Mouse (Mus musculus) erythroblast, embryonic 14.5 days (primary cell): ENCODE measurements around the gene Sept1. TPM values are rescaled to one million over a fixed set of nuclear protein-coding genes. Genes with fewer than 3 reads are reported as not detected.

ENCODE experiments used
- H3K27me3 ChIP-seq: 2 replicates; pipeline ENCODE4 v1.6.1; 2012; ENCODE audit warnings: inconsistent platforms; ENCODE audit not compliant: control insufficient read depth
- H3K36me3 ChIP-seq: 2 replicates; pipeline ENCODE4 v1.6.1; 2012; ENCODE audit warnings: mild to moderate bottlenecking, inconsistent platforms; ENCODE audit not compliant: control insufficient read depth
- H3K4me1 ChIP-seq: 2 replicates; pipeline ENCODE4 v1.6.1; 2012; ENCODE audit warnings: inconsistent platforms; ENCODE audit not compliant: control insufficient read depth
- H3K4me3 ChIP-seq: replicated peaks from 2 replicates; pipeline ENCODE3; 2012; ENCODE audit warnings: moderate library complexity, mild to moderate bottlenecking, inconsistent platforms
- H3K9me3 ChIP-seq: 2 replicates; pipeline ENCODE4 v1.6.1; 2012; ENCODE audit warnings: low read length, inconsistent platforms, mixed read lengths; ENCODE audit not compliant: control insufficient read depth
- GATA1 ChIP-seq: IDR thresholded peaks from 2 replicates; pipeline ENCODE4 v1.6.1; 2012; ENCODE audit warnings: low read length, inconsistent platforms, mixed read lengths
- TAL1 ChIP-seq: IDR thresholded peaks from 3 replicates; pipeline ENCODE4 v1.6.1; 2012; ENCODE audit warnings: low read length, inconsistent platforms, mixed read lengths
- polyA plus RNA-seq: library from polyadenylated mRNA; stranded (reverse); fragments of >175 nt; gene quantifications from 2 replicates; pipeline ENCODE4 v1.2.3, GENCODE M21; 2012

The Sept1 gene
- polyA plus RNA-seq, 1 experiment: 36.2 TPM

GRCm38 (mm10) chr7:127166501-127166900, 66.4 kb downstream of the Sept1 start:
- Histone ChIP-seq H3K36me3 (no peaks in the 10 kb centered on the region), H3K4me1 (peaks cover 8% of the 10 kb centered on the region), H3K9me3 (no peaks in the 10 kb centered on the region; the same call in 1 of the 2 replicates), H3K27me3 (no peaks in the 10 kb centered on the region), H3K4me3 (no peak overlapping the region)
- no peak for TF ChIP-seq GATA1
- no peak for TF ChIP-seq TAL1

GRCm38 (mm10) chr7:127165607-127166493, 67.1 kb downstream of the Sept1 start:
- TF ChIP-seq GATA1: no peak
- TF ChIP-seq TAL1: no peak
- Histone ChIP-seq H3K4me3 (no peak overlapping the region), H3K27me3 (no peaks in the 10 kb centered on the region), H3K9me3 (no peaks in the 10 kb centered on the region), H3K4me1 (peaks cover 5% of the 10 kb centered on the region), H3K36me3 (no peaks in the 10 kb centered on the region)

Other genes starting within 250 kb of the Sept1 start
- gene Mvp, start 218.5 kb downstream of the Sept1 start, polyA plus RNA-seq: 0.87 and 1.2 TPM in 2 replicates
- gene Pagr1b, start 216.6 kb downstream of the Sept1 start, polyA plus RNA-seq: not detected in 2 replicates
- gene Pagr1a, start 215.8 kb downstream of the Sept1 start, polyA plus RNA-seq: 8.2 and 13.3 TPM in 2 replicates
- gene Gm42742, start 212.0 kb downstream of the Sept1 start, polyA plus RNA-seq: 15.4 and 20.8 TPM in 2 replicates
- gene Prrt2, start 211.9 kb downstream of the Sept1 start, polyA plus RNA-seq: 0.04 and 0.17 TPM in 2 replicates
- 173 and 193 TPM in 2 replicates for gene Maz, start 206.1 kb downstream of the Sept1 start, polyA plus RNA-seq
- 19.9 and 23.7 TPM in 2 replicates for gene Kif22, start 190.7 kb downstream of the Sept1 start, polyA plus RNA-seq
- gene Zg16, start 145.8 kb downstream of the Sept1 start, polyA plus RNA-seq: not detected in 2 replicates
- 1.2 and 1.4 TPM in 2 replicates for gene AI467606, start 141.8 kb downstream of the Sept1 start, polyA plus RNA-seq
- gene Qprt, start 110.9 kb downstream of the Sept1 start, polyA plus RNA-seq: 0.12 and 0.17 TPM in 2 replicates
- gene Spn, start 95.3 kb downstream of the Sept1 start, polyA plus RNA-seq: 0.52 and 0.83 TPM in 2 replicates
- 6.9 and 9.2 TPM in 2 replicates for gene Cd2bp2, start 37.1 kb downstream of the Sept1 start, polyA plus RNA-seq
- gene Tbc1d10b, start 24.7 kb downstream of the Sept1 start, polyA plus RNA-seq: 9.3 and 10.4 TPM in 2 replicates
- 2.0 and 3.5 TPM in 2 replicates for gene Mylpf, start 24.2 kb downstream of the Sept1 start, polyA plus RNA-seq
- gene Zfp553, start 69 bp downstream of the Sept1 start, polyA plus RNA-seq: 0.26 and 0.33 TPM in 2 replicates
- 4.0 and 4.8 TPM in 2 replicates for gene Zfp771, start 11.1 kb upstream of the Sept1 start, polyA plus RNA-seq
- 9.7 and 14.1 TPM in 2 replicates for gene Dctpp1, start 27.6 kb upstream of the Sept1 start, polyA plus RNA-seq
- 1.4 and 1.5 TPM in 2 replicates for gene Sephs2, start 40.9 kb upstream of the Sept1 start, polyA plus RNA-seq
- gene Itgal, start 63.1 kb upstream of the Sept1 start, polyA plus RNA-seq: 0.06 TPM in 2 replicates
- 0.17 and 0.26 TPM in 2 replicates for gene Zfp768, start 112.5 kb upstream of the Sept1 start, polyA plus RNA-seq
- gene Zfp747, start 142.9 kb upstream of the Sept1 start, polyA plus RNA-seq: 0.08 TPM in 1 of 2 replicates, not detected in the other
- 0.02 TPM in 2 replicates for gene 9130019O22Rik, start 154.0 kb upstream of the Sept1 start, polyA plus RNA-seq
- 0.06 TPM in 1 of 2 replicates, not detected in the other for gene E430018J23Rik, start 160.5 kb upstream of the Sept1 start, polyA plus RNA-seq
- 0.04 TPM in 1 of 2 replicates, not detected in the other for gene Zfp764, start 173.7 kb upstream of the Sept1 start, polyA plus RNA-seq
- 2.3 and 2.4 TPM in 2 replicates for gene Zfp688, start 188.9 kb upstream of the Sept1 start, polyA plus RNA-seq
- 2.1 and 3.0 TPM in 2 replicates for gene Zfp689, start 216.0 kb upstream of the Sept1 start, polyA plus RNA-seq
- gene Prr14, start 226.5 kb upstream of the Sept1 start, polyA plus RNA-seq: 11.7 and 14.3 TPM in 2 replicates
- gene Fbrs, start 246.1 kb upstream of the Sept1 start, polyA plus RNA-seq: 36.3 and 37.8 TPM in 2 replicates